Mouse (Mus musculus) heart, embryonic 13.5 days (tissue): ENCODE results near the gene Slc25a40. TPM values are rescaled to one million over a fixed set of nuclear protein-coding genes. Genes with fewer than 3 reads are reported as not detected.
A peak's percentile ranks its signal among the peaks of the same experiment; 100 is the strongest.

Experiments used
- ATAC-seq: fragments of 200-750 bp; cut with Nextera tagmentation; 2 replicates; pipeline ENCODE4 v1.8.0; 2017; ENCODE audit warnings: moderate TSS enrichment; ENCODE audit not compliant: insufficient number of reproducible peaks, low FRiP score, low TSS enrichment; ENCODE audit errors: extremely low read depth
- H3K27ac ChIP-seq: fragments of 300-500 bp; sonication (generic); replicated peaks from 2 replicates; pipeline ENCODE4 v1.5.1; 2015; ENCODE audit warnings: moderate library complexity, mild to moderate bottlenecking, inconsistent platforms
- H3K27me3 ChIP-seq: fragments of 300-500 bp; sonication (generic); replicated peaks from 2 replicates; pipeline ENCODE4 v1.6.1; 2015; ENCODE audit warnings: mild to moderate bottlenecking, inconsistent platforms
- H3K36me3 ChIP-seq: fragments of 300-500 bp; sonication (generic); 2 replicates; pipeline ENCODE4 v1.6.1; 2015; ENCODE audit warnings: mild to moderate bottlenecking, inconsistent platforms
- H3K4me1 ChIP-seq: fragments of 300-500 bp; sonication (generic); 2 replicates; pipeline ENCODE4 v1.6.1; 2015; ENCODE audit warnings: inconsistent platforms
- H3K4me2 ChIP-seq: fragments of 300-500 bp; sonication (generic); 2 replicates; pipeline ENCODE4 v1.6.1; 2015; ENCODE audit warnings: inconsistent platforms, mild to moderate bottlenecking, moderate library complexity
- H3K4me3 ChIP-seq: fragments of 300-500 bp; sonication (generic); 2 replicates; pipeline ENCODE4 v1.5.1; 2015; ENCODE audit warnings: moderate library complexity, mild to moderate bottlenecking, inconsistent platforms
- H3K9ac ChIP-seq: fragments of 300-500 bp; sonication (generic); 2 replicates; pipeline ENCODE4 v1.6.1; 2015; ENCODE audit warnings: inconsistent platforms, mild to moderate bottlenecking, moderate library complexity
- H3K9me3 ChIP-seq: fragments of 300-500 bp; sonication (generic); 2 replicates; pipeline ENCODE4 v1.6.1; 2016; ENCODE audit warnings: inconsistent platforms
- WGBS: fragments of 180-500 bp; shearing (Covaris S2); methylation state at CpG from one replicate; pipeline ENCODE4 v1.1.7; 2015; ENCODE audit warnings: mixed read lengths; 5-methylcytosine and 5-hydroxymethylcytosine counted together
- polyA plus RNA-seq: library from polyadenylated mRNA; unstranded; fragments of >200 nt; fragmentation: Nextera tagmentation; extraction: Ambion mirVana; gene quantifications from 2 replicates; pipeline ENCODE4 v1.2.1, GENCODE M21; 2015

The Slc25a40 gene
- polyA plus RNA-seq = 10.6 and 11.5 TPM in 2 replicates

DNA sequence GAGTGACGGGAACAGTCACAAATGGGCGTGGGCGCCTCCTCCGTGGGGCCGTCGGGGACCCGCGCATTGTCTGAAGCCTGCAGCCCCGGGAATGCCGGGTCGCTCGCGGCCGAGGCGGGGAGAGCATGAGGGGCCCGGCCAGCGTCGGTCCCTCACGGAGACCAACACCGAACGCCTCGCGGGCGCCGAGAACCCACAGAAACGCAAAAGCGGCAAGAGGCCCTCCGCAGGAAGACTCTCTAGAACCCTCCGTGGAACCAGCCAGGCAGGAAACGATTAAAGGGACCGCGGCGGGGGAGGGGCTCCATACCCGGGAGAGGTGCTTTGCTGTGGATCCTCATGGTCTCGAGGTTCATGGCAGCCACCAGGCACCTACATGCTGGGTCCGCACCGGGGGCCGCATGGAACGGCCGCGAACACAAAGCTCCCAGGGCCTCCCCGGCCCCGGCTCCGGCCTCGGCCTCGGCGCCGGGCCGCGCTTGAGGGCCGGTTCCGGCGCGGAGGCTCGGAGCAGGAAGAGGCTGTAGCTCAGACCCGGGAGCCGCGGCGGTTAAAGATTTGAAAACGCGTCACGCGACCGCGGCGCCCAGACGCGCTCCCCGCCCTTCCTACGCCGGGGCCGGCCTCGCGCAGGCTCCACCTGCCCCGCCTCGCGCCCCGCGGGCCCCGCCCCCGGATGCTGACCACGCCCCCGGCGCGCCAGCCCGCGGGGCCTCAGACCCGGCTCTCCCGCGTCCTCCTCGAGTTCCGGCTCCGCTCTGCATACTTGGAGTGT is at the start of gene Slc25a40, which contains the start of gene Dbf4:
Gene Slc25a40, plus strand, starts transcription at position 694 of the 775 bp plus-strand sequence.
Gene Dbf4, minus strand, starts transcription at position 560 of the 775 bp plus-strand sequence.
- ATAC-seq = peak; percentile 98
- 2% methylated on average over 92 of the region's 93 CpGs for WGBS
- no peaks in the 10 kb centered on the region for H3K9me3 ChIP-seq

DNA sequence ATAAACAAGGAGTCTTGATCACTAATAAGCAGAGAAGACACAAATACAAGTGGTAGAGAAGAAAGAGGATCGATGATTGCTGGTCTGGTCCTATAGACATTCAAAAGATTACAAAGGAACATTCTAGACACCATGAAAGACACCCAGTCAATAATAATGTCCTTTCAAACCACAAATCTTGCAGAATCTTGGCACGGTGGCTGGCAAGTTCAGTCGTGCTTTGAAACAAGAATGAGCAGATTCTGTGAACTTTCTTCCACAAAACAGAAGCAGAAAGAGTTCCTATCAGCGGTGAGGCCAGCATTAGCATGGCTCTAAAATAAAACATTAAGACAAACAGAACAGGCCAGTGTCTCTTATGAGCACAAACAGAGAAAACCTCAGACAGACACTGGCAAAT is 49.2 kb upstream of the Slc25a40 start:
- Histone ChIP-seq H3K4me1 (no peaks in the 10 kb centered on the region), H3K9ac (no peak overlapping the region), H3K9me3 (no peaks in the 10 kb centered on the region), H3K4me2 (no peak overlapping the region), H3K27me3 (peaks cover 8% of the 10 kb centered on the region), H3K36me3 (no peaks in the 10 kb centered on the region), H3K4me3 (no peak overlapping the region), H3K27ac (no peak overlapping the region)
- WGBS = 77% methylated on average over 4 of the region's 4 CpGs
- ATAC-seq = no peak

More for the DNA sequence above, at the start of gene Slc25a40, which contains the start of gene Dbf4:
- peaks cover 28% of the 10 kb centered on the region for H3K36me3 ChIP-seq
- H3K27ac ChIP-seq = peak within 1 kb of the TSS; percentile 84
- peak within 1 kb of the TSS; percentile 84 for H3K4me2 ChIP-seq
- H3K4me1 ChIP-seq = peaks cover 19% of the 10 kb centered on the region
- H3K9ac ChIP-seq = peak within 1 kb of the TSS; percentile 90
- H3K4me3 ChIP-seq = peak within 1 kb of the TSS; percentile 84
- H3K27me3 ChIP-seq = no peaks in the 10 kb centered on the region

DNA sequence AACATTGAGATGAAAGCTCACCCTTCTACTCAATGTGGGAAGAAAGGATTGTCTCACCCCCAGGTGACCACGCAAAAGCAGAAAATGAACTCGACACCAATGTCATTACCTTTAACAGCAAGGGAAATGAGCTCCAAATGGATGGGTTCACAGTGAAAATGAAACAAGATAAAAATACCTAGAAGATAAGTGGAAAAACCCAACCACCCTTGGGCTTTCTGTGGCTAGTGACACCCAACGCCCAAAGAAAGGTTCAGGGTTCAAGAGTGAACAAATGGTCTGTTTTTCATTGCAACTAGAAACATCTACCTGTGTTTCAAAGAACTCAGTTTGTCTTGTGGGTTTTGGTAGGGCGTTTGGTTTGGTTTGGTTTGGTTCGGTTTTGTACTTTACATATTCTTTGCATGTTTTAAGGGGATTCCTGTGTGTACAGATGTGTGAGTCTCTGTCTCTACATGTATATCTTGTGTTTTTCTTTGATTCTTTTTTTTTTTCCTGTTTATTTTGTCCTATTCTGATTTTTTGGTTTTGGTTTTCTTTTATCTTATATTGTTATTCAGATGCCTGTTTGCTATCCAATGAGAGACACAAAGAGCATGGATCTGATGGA is 48.2 kb upstream of the Slc25a40 start:
- H3K27ac ChIP-seq = no peak overlapping the region
- H3K4me1 ChIP-seq = no peaks in the 10 kb centered on the region
- no peak for ATAC-seq
- no peaks in the 10 kb centered on the region for H3K27me3 ChIP-seq
- no peak overlapping the region for H3K4me2 ChIP-seq
- no peak overlapping the region for H3K9ac ChIP-seq
- H3K36me3 ChIP-seq = no peaks in the 10 kb centered on the region
- no peaks in the 10 kb centered on the region for H3K9me3 ChIP-seq
- H3K4me3 ChIP-seq = no peak overlapping the region
- 66% methylated on average over 5 of the region's 5 CpGs for whole genome bisulfite sequencing

DNA sequence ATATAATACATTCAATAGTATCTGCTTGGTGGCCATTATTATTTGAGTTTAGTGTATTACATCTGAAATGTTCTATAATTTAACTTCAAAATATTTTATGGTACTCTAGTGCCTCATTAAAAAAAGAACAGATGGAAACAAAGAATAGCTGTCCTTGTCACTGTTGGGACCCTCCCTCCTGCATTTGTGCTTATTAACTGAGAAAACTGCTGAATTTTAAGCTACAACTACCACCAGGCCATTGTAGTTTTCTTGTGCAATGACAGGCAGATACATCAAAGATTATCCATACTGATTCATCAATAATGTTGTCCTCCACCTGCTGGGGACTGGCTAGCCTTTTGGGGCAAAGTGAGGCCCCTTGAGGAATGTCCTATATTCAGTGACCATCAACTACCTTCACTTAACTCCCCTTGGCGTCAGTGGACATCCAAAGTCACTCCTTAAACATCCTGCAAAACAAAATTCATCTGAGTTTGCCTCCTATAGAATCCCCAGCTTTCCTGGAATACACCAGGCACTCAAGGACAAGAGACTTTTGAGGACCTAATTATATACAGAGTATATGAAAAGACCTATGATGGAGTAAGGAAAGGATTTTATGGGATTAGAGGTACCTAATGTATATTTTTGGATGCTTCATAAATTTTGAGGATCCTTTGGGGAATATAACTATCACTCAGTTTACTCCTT is 28.6 kb upstream of the Slc25a40 start:
- Histone ChIP-seq H3K9ac (no peak overlapping the region), H3K36me3 (peaks cover 35% of the 10 kb centered on the region), H3K4me3 (no peak overlapping the region), H3K4me1 (no peaks in the 10 kb centered on the region), H3K4me2 (no peak overlapping the region), H3K27ac (no peak overlapping the region), H3K9me3 (no peaks in the 10 kb centered on the region), H3K27me3 (no peaks in the 10 kb centered on the region)
- WGBS = 70% methylated on average over 1 of the region's 1 CpGs
- ATAC-seq = no peak

DNA sequence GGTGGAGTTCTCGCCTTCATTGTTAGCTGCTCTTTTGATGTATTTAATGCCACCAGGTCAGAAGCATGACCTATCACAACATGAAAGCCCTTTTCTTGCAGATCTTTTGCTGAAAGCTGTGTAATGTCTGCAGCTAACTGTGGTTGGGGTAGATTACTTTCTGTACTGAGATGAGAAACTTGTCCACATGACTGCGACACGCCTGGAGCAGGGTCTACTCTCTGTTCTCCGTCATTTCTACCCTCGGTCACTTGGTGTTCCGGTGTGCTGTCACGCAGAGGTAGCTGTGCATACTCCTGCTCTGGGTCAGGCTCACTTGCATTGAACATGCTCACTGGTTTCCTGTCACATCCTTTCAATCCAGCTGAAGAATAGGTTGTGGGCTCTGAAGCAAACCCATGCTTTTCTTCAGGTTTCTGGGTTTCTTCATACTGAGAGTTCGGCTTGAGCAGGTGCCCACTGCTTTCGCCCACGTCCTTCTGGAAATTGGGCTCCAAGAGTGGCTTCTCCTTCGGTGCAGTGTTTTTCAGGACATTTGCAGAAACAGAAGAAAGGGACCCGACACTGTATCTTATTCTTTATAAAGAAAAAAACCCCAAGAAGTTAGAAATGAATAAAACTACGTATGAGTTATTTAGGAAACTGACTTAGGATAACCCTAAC is 24.9 kb upstream of the Slc25a40 start:
- H3K27me3 ChIP-seq = no peaks in the 10 kb centered on the region
- H3K4me2 ChIP-seq = no peak overlapping the region
- WGBS = 91% methylated on average over 13 of the region's 13 CpGs
- no peak overlapping the region for H3K27ac ChIP-seq
- ATAC-seq = no peak
- H3K9ac ChIP-seq = no peak overlapping the region
- no peak overlapping the region for H3K4me3 ChIP-seq
- no peaks in the 10 kb centered on the region for H3K4me1 ChIP-seq
- no peaks in the 10 kb centered on the region for H3K9me3 ChIP-seq
- H3K36me3 ChIP-seq = peaks cover 62% of the 10 kb centered on the region

DNA sequence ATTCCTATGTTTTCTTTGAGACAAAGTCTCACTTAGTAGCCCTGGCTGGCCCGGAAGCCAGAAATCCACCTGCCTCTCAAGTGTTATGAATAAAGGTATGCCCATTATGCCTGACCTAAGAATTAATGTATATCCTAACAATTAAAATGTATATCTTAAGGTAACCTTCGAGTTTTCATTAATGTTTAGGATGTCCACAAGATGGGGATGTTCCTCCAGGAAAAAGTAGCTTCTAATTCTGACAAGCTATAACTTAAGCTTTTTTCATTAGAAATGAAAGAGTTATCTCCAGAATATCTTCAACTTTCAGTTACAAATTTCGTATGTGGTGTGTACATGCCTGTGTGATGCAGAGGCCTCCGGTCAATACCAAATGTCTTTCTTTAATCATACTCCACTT is 13.9 kb upstream of the Slc25a40 start:
- WGBS = 89% methylated on average over 4 of the region's 4 CpGs
- no peak overlapping the region for H3K27ac ChIP-seq
- ATAC-seq = no peak
- no peak overlapping the region for H3K4me2 ChIP-seq
- H3K9ac ChIP-seq = no peak overlapping the region
- no peaks in the 10 kb centered on the region for H3K4me1 ChIP-seq
- no peak overlapping the region for H3K4me3 ChIP-seq
- H3K36me3 ChIP-seq = peaks cover 80% of the 10 kb centered on the region
- H3K27me3 ChIP-seq = no peaks in the 10 kb centered on the region
- no peaks in the 10 kb centered on the region for H3K9me3 ChIP-seq

DNA sequence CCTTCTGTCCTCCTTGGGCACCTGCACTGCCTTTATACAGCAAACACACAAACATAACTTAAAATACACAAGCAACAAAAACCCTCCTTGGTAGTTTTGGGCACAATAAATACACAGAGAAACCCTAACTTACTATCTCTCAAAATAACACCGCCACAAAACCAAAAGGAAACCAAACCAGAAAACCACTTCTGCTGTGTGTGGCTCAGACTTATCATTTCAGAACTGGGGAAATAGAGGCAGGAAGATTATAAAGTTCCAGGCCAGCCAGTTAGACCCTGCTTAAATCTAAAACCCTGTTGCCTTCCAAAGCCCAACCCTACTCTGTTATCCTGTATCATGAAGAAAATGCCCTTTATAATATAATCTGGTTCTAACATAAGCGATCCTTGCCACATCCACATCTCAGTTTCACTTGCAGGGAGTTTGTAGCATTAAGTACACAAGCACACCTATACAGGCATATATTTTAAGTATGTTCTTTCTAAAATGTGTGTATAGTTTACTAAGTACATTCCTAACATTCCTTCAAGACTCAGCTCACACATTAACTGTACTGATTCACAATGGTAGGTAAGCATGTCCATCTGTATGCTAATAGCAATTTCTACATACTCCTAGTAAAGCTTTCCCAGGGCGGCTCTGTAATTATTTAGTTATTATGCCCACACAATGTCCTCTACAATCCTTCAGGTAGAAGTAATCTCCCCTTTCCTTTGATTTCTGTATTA is 5.8 kb upstream of the Slc25a40 start:
- Histone ChIP-seq H3K4me1 (peaks cover 18% of the 10 kb centered on the region), H3K4me2 (no peak overlapping the region), H3K4me3 (no peak overlapping the region), H3K27me3 (no peaks in the 10 kb centered on the region), H3K9me3 (no peaks in the 10 kb centered on the region), H3K27ac (no peak overlapping the region), H3K9ac (no peak overlapping the region), H3K36me3 (peaks cover 68% of the 10 kb centered on the region)
- WGBS = 88% methylated on average over 3 of the region's 3 CpGs
- no peak for ATAC-seq

DNA sequence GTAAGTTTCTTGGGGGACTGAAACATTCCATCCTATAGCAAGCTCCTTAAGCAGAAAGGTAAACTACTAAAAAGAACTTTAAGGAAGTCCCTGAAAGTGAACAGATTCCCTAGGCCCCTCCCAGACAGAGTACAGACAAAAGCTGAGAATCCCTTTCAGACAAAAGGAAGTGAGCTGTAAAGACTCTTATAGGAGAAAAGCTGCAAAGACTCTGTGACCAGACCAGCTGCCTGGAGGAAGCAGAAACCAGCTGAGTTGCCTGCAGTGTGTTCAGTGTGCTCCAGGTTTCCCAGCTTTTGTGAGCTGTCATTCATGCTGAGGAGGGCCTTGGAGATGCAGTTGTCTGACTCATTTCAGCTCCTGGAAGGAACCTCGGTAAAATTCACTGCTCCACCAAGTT is 5.2 kb upstream of the Slc25a40 start:
- H3K27ac ChIP-seq = no peak overlapping the region
- H3K4me2 ChIP-seq = no peak overlapping the region
- H3K4me1 ChIP-seq = peaks cover 18% of the 10 kb centered on the region
- peaks cover 63% of the 10 kb centered on the region for H3K36me3 ChIP-seq
- H3K4me3 ChIP-seq = no peak overlapping the region
- H3K9ac ChIP-seq = no peak overlapping the region
- H3K27me3 ChIP-seq = no peaks in the 10 kb centered on the region
- WGBS = 33% methylated on average over 1 of the region's 1 CpGs
- H3K9me3 ChIP-seq = no peaks in the 10 kb centered on the region
- no peak for ATAC-seq

DNA sequence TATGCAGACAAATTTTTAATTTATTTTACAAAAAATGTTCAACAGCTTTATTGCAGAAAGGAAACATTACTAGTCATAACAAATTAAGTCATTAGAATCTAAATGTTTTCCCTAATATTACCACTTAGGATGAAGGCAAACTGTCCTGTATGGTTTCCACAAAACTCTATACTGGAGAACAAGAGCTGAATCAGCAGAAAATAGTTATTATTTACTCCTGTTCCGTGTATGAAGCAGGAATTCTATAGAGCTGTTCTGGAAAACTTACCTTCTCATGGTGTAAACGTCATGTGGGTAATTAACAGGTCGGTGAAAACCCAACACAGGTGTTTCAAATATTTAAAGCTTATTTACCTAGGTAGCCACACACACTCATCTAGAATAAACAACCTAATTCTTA is 1.2 kb upstream of the Slc25a40 start:
- H3K4me1 ChIP-seq = peaks cover 19% of the 10 kb centered on the region
- 14% methylated on average over 3 of the region's 3 CpGs for WGBS
- no peaks in the 10 kb centered on the region for H3K9me3 ChIP-seq
- ATAC-seq = no peak
- no peak overlapping the region for H3K27ac ChIP-seq
- H3K4me3 ChIP-seq = peak overlapping the region; percentile 84
- H3K9ac ChIP-seq = peak overlapping the region; percentile 90
- no peaks in the 10 kb centered on the region for H3K27me3 ChIP-seq
- H3K4me2 ChIP-seq = peak overlapping the region; percentile 84
- peaks cover 37% of the 10 kb centered on the region for H3K36me3 ChIP-seq

DNA sequence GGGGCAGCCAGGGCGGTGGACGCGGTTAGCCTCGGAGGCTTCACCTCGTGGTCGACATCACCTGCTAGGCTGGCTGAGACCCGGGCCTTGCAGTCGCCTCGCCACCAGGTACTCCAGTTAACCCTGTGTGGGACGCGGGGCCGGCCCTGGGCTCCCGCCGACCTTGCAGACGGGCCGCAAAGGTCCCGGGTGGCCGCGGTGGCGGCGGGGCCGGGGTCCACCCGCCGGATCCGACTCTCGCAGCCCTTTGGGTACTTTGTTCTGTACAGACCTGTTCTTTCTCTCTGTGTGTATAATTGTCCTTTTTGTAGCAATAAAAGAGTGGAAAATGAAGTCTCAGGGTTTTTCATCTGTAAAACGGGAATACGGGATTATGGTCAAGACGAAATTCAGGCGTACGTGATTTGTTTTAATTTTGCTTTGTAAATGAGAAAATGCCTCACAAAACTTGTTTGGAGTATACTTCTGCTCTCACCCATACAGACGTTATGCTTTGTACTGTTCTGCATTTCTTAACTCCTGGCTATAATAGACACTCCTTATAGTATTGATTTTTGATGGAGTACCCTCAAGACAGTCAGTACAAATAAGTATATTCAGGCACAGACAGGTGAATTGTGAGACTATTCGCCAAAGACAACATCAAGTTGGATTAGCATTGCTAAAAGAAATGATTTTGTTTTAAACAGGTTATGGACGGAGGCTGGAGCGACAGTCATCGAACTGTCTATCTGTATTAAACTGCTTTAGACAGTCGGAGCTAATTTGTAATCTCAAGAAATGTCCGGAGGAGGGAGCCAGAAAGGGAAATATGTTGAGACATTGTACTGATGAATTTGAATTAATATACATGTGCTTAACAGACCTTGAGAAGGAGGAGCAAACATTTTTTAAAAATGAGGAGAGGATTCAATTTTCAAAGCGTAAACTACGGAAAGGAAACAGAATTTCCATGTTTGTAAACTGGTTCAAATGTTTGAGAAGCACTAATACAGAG is 580 bp downstream of the Slc25a40 start:
- ATAC-seq = no peak
- Histone ChIP-seq H3K27me3 (no peaks in the 10 kb centered on the region), H3K4me1 (peaks cover 19% of the 10 kb centered on the region), H3K9me3 (no peaks in the 10 kb centered on the region), H3K27ac (peak overlapping the region; percentile 59), H3K9ac (peak overlapping the region; percentile 82), H3K4me2 (peak overlapping the region; percentile 84), H3K36me3 (peaks cover 19% of the 10 kb centered on the region), H3K4me3 (peak overlapping the region; percentile 84)
- under 1% methylated on average over 40 of the region's 40 CpGs for WGBS
